Mouse (Mus musculus): ENCODE data around the gene Galnt7. TPM values are rescaled to one million over a fixed set of nuclear protein-coding genes. Genes with fewer than 3 reads are reported as not detected.

Gene Galnt7
- total RNA-seq, 2 experiments from 2014 or later = 5.0 to 7.0 TPM

Other genes with a start within 250 kb of the Galnt7 start
- gene Scrg1, start 197.1 kb downstream of the Galnt7 start, total RNA-seq (2021) = under 1 TPM in 1 of 2 experiments, not detected in 1; 0.43 TPM
- gene Sap30, start 165.2 kb downstream of the Galnt7 start, total RNA-seq (2021) = 10 to 100 TPM; 12.9 TPM
- 10 to 100 TPM; 27.0 to 51.5 TPM for gene Hmgb2, start 141.1 kb downstream of the Galnt7 start, total RNA-seq (2021)